8 mouse cellular contexts compared by ENCODE assay signal in genomic region chr12:98212457-98213175, GRCm38 (mm10). TPM values are rescaled to one million over a fixed set of nuclear protein-coding genes. Genes with fewer than 3 reads are reported as not detected.
A peak's percentile ranks its signal among the peaks of the same experiment; 100 is the strongest.
DNase-seq lines count a peak whose midpoint lies in the region; ATAC-seq and TF ChIP-seq lines count a peak whose summit lies in the region.

No protein-coding gene starts in this region.

- no peak overlapping the region for H3K27ac ChIP-seq in forebrain, embryonic 14.5 days (ENCODE audit: low read depth, low read length)
- H3K27ac ChIP-seq in kidney, postnatal 0 days: no peak overlapping the region
- H3K27ac ChIP-seq in midbrain, embryonic 13.5 days: no peak overlapping the region

- no peaks in the 10 kb centered on the region for H3K4me1 ChIP-seq in forebrain, embryonic 14.5 days (ENCODE audit: control insufficient read depth, insufficient read depth, low read length)
- no peaks in the 10 kb centered on the region for H3K4me1 ChIP-seq in kidney, postnatal 0 days (replicated peaks; ENCODE audit: insufficient read depth, low read length)
- H3K4me1 ChIP-seq in midbrain, embryonic 13.5 days (replicated peaks): peaks cover 11% of the 10 kb centered on the region; the same call in 1 of the 2 replicates

- no peak overlapping the region for H3K4me3 ChIP-seq in forebrain, embryonic 14.5 days (ENCODE audit: low read depth, low read length)
- H3K4me3 ChIP-seq in kidney, postnatal 0 days (replicated peaks; ENCODE audit: low read depth, low read length): no peak overlapping the region
- no peak overlapping the region for H3K4me3 ChIP-seq in midbrain, embryonic 13.5 days (replicated peaks)

- peak; percentile 13 for DNase-seq in cerebellum, adult 11 months
- DNase-seq in cerebellum, adult 11-12 months: no peak
- DNase-seq in thymus, postnatal 0 days (ENCODE audit: low spot score): peak; percentile 58
- no peak for DNase-seq in thymus, adult 18-20 months
- DNase-seq in forebrain, embryonic 14.5 days (ENCODE audit: low spot score): peak; percentile 81
- DNase-seq in kidney, postnatal 0 days (ENCODE audit: low spot score): peak; percentile 69
- peak; percentile 6 for DNase-seq in yolk sac, embryonic 10.5 days (ENCODE audit: low spot score)

- no peaks in the 10 kb centered on the region for H3K36me3 ChIP-seq in forebrain, embryonic 14.5 days (ENCODE audit: control insufficient read depth, insufficient read depth, low read length)
- H3K36me3 ChIP-seq in kidney, postnatal 0 days (ENCODE audit: insufficient read depth, low read length): peaks cover 3% of the 10 kb centered on the region; the same call in 1 of the 2 replicates
- H3K36me3 ChIP-seq in midbrain, embryonic 13.5 days: no peaks in the 10 kb centered on the region

- WGBS in forebrain, embryonic 14.5 days: 88% methylated on average over 13 of the region's 13 CpGs
- WGBS in kidney, postnatal 0 days: 86% methylated on average over 13 of the region's 13 CpGs
- WGBS in midbrain, embryonic 13.5 days: 90% methylated on average over 13 of the region's 13 CpGs

- TF ChIP-seq CTCF in kidney, postnatal 0 days (IDR thresholded peaks at IDR 0.05; ENCODE audit: low read depth): peak; percentile 79

- peak; percentile 82 for ATAC-seq in forebrain, embryonic 14.5 days
- no peak; the same call in 1 of the 2 replicates for ATAC-seq in kidney, postnatal 0 days (replicated peaks; ENCODE audit: low FRiP score, low read depth)
- ATAC-seq in midbrain, embryonic 13.5 days: peak; percentile 73

- H3K4me2 ChIP-seq in forebrain, embryonic 14.5 days (ENCODE audit: low read length): no peak overlapping the region
- H3K4me2 ChIP-seq in kidney, postnatal 0 days (ENCODE audit: low read length): no peak overlapping the region
- no peak overlapping the region for H3K4me2 ChIP-seq in midbrain, embryonic 13.5 days (replicated peaks)

- no peaks in the 10 kb centered on the region for H3K27me3 ChIP-seq in forebrain, embryonic 14.5 days (replicated peaks; ENCODE audit: control insufficient read depth, insufficient read depth, low read length)
- H3K27me3 ChIP-seq in kidney, postnatal 0 days (ENCODE audit: insufficient read depth, low read length): no peaks in the 10 kb centered on the region
- no peaks in the 10 kb centered on the region for H3K27me3 ChIP-seq in midbrain, embryonic 13.5 days

- H3K9ac ChIP-seq in forebrain, embryonic 14.5 days (ENCODE audit: low read length): no peak overlapping the region
- H3K9ac ChIP-seq in kidney, postnatal 0 days (ENCODE audit: low read depth, low read length): no peak overlapping the region
- H3K9ac ChIP-seq in midbrain, embryonic 13.5 days (replicated peaks): no peak overlapping the region

- no peaks in the 10 kb centered on the region for H3K9me3 ChIP-seq in forebrain, embryonic 14.5 days (replicated peaks; ENCODE audit: control insufficient read depth, low read length)
- no peaks in the 10 kb centered on the region for H3K9me3 ChIP-seq in kidney, postnatal 0 days (replicated peaks; ENCODE audit: low read length)
- H3K9me3 ChIP-seq in midbrain, embryonic 13.5 days: no peaks in the 10 kb centered on the region

RNA-seq across cellular contexts. Expression of gene Galc, which starts 46.6 kb away (rescaled TPM):
- polyA plus RNA-seq in thymus, postnatal 0 days (2015; fragmentation: Nextera tagmentation; extraction: Ambion mirVana): 2.9 and 3.4 TPM in 2 replicates
- 9.7 and 10.8 TPM in 2 replicates for polyA plus RNA-seq in forebrain, embryonic 14.5 days (2014; fragmentation: Nextera tagmentation; extraction: Ambion mirVana)
- 18.8 and 20.2 TPM in 2 replicates for polyA plus RNA-seq in kidney, postnatal 0 days (2015; fragmentation: Nextera tagmentation; extraction: Ambion mirVana)
- polyA plus RNA-seq in midbrain, embryonic 13.5 days (2015; fragmentation: Nextera tagmentation; extraction: Ambion mirVana): 11.5 and 11.6 TPM in 2 replicates

RNA-seq across cellular contexts. Expression of gene Gpr65, which starts 55.8 kb away (rescaled TPM):
- polyA plus RNA-seq in thymus, postnatal 0 days (2015; fragmentation: Nextera tagmentation; extraction: Ambion mirVana): 25.3 and 26.3 TPM in 2 replicates
- 0.10 and 0.27 TPM in 2 replicates for polyA plus RNA-seq in forebrain, embryonic 14.5 days (2014; fragmentation: Nextera tagmentation; extraction: Ambion mirVana)
- polyA plus RNA-seq in kidney, postnatal 0 days (2015; fragmentation: Nextera tagmentation; extraction: Ambion mirVana): 2.0 TPM in 2 replicates
- polyA plus RNA-seq in midbrain, embryonic 13.5 days (2015; fragmentation: Nextera tagmentation; extraction: Ambion mirVana): 0.24 and 0.31 TPM in 2 replicates

Comparison
In these comparisons a context has a peak if more than half of its experiments do, and no peak if none do; other contexts are left out.
1. DNase-seq: peak in cerebellum, adult 11 months (single experiment), thymus, postnatal 0 days (single experiment), forebrain, embryonic 14.5 days (single experiment), kidney, postnatal 0 days (single experiment) and yolk sac, embryonic 10.5 days (single experiment); none in cerebellum, adult 11-12 months (single experiment) and thymus, adult 18-20 months (0 of 2).